ENCODE assay signal across 8 mouse cellular contexts in the genomic region with DNA sequence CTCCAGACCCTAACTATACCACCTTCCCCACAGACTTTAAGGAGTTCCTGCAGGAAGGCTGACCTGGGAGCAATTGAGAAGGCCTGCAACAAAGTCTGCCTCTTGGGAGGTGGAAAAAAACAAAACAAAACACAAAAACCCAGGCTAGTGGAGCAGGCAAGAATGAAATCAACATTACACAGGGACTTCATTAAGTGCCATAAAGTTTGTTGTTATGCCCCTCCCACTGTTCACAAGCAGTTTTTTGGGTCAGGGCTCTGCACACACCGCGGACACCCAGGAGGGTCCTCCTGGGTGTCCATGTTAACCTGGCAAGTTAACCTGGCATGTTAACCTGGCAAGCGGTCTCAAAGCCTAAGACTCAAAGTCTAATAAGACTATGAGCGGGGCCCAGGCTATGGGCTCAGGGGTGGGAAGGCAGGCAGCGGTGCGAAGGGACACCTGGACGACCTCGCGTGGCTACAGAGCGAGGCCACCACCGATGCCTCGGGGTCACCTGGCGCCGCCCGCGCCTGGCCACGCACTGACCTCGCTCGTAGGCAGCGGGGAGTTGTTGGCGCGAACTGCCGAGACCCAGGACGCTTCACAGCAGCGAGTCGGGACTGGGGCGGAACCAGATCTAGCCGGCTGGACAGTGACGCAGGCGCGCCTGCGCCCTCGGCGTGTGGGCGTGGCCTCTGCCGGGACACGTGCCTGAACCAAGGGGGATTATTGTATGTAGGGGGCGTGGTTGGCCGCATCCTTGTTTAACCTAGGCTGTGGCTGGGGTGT. TPM values are rescaled to one million over a fixed set of nuclear protein-coding genes. Genes with fewer than 3 reads are reported as not detected.
DNase-seq lines count a peak whose midpoint lies in the region; ATAC-seq and TF ChIP-seq lines count a peak whose summit lies in the region.

No protein-coding gene starts in this region.

- peak; percentile 49 for TF ChIP-seq POLR2A in CH12.LX (IDR thresholded peaks at IDR 0.05; ENCODE audit: low read depth, low read length)

- TF ChIP-seq CTCF in CH12.LX (conservative IDR thresholded peaks at IDR 0.05 in 1 of 2, IDR thresholded peaks at IDR 0.05 in 1 of 2; ENCODE audit: low read depth in 2 of 2, low read length in 2 of 2): no peak

- H3K9ac ChIP-seq in CH12.LX (ENCODE audit: insufficient read depth, low read depth): peak overlapping the region; percentile 51
- peak overlapping the region; percentile 95 for H3K9ac ChIP-seq in heart, embryonic 14.5 days (ENCODE audit: low read length)
- H3K9ac ChIP-seq in liver, embryonic 13.5 days: peak overlapping the region; percentile 93
- peak overlapping the region; percentile 84 for H3K9ac ChIP-seq in stomach, embryonic 14.5 days (replicated peaks; ENCODE audit: low read depth, low read length)

- H3K36me3 ChIP-seq in CH12.LX (replicated peaks in 1 of 2; ENCODE audit: control insufficient read depth in 1 of 2, insufficient read depth in 1 of 2, low read length in 1 of 2): peaks cover 0 to 35% of the 10 kb centered on the region in 2 experiments
- H3K36me3 ChIP-seq in heart, embryonic 14.5 days (ENCODE audit: control insufficient read depth, insufficient read depth, low read length): no peaks in the 10 kb centered on the region
- H3K36me3 ChIP-seq in liver, embryonic 13.5 days: no peaks in the 10 kb centered on the region
- H3K36me3 ChIP-seq in stomach, embryonic 14.5 days (ENCODE audit: control insufficient read depth, insufficient read depth, low read length): no peaks in the 10 kb centered on the region

- no peaks in the 10 kb centered on the region for H3K27me3 ChIP-seq in CH12.LX (replicated peaks)
- H3K27me3 ChIP-seq in heart, embryonic 14.5 days (ENCODE audit: control insufficient read depth, insufficient read depth, low read length): no peaks in the 10 kb centered on the region
- no peaks in the 10 kb centered on the region for H3K27me3 ChIP-seq in liver, embryonic 13.5 days
- no peaks in the 10 kb centered on the region for H3K27me3 ChIP-seq in stomach, embryonic 14.5 days (ENCODE audit: control insufficient read depth, insufficient read depth, low read length)

- no peak for TF ChIP-seq EP300 in CH12.LX (IDR thresholded peaks at IDR 0.05; ENCODE audit: low read length)

- in situ Hi-C loops in CH12.LX (cut with MboI; ENCODE audit: low pct_ligation_motif_present, low pct_unique_long_range_greater_than_20kb, low sequenced_read_pairs): loop anchor here (25.0 kb wide), 1 partner anchor 90 kb away; a partner anchor contains a TSS

- peak; percentile 45 for DNase-seq in CH12.LX (ENCODE audit: extremely low read depth)
- peak; percentile 84 for DNase-seq in c-Kit-negative CD71-positive TER-119-positive erythroid progenitor cells, embryonic 14.5 days (ENCODE audit: low read depth, low spot score)
- peak; percentile 83 for DNase-seq in fibroblast of lung, adult 2 months (ENCODE audit: low read depth)
- DNase-seq in kidney, postnatal 10 days: peak; percentile 97
- DNase-seq in liver, embryonic 13.5 days: peak; percentile 92
- peak; percentile 87 to 92 for DNase-seq in natural killer cell, adult 2 months (ENCODE audit: low spot score in 2 of 2)

- H3K27ac ChIP-seq in CH12.LX (ENCODE audit: insufficient read depth, low read depth): no peak overlapping the region
- H3K27ac ChIP-seq in heart, embryonic 14.5 days (replicated peaks in 1 of 2; ENCODE audit: control insufficient read depth in 1 of 2, insufficient read depth in 1 of 2, low read depth in 2 of 2, low read length in 2 of 2): peak overlapping the region; percentile 58 to 81
- H3K27ac ChIP-seq in liver, embryonic 13.5 days: peak overlapping the region; percentile 100
- H3K27ac ChIP-seq in stomach, embryonic 14.5 days (ENCODE audit: low read length): peak overlapping the region; percentile 72

- H3K4me3 ChIP-seq in CH12.LX (replicated peaks in 1 of 3; ENCODE audit: low read depth in 2 of 3, low read length in 2 of 3, poor library complexity in 1 of 3): peak overlapping the region; percentile 31 to 83 (median 41)
- H3K4me3 ChIP-seq in heart, embryonic 14.5 days (ENCODE audit: control insufficient read depth in 1 of 2, insufficient read depth in 1 of 2, low read depth in 1 of 2, low read length in 2 of 2): peak overlapping the region; percentile 58 to 75
- peak overlapping the region; percentile 72 for H3K4me3 ChIP-seq in liver, embryonic 13.5 days (replicated peaks)
- peak overlapping the region; percentile 58 for H3K4me3 ChIP-seq in stomach, embryonic 14.5 days (ENCODE audit: low read depth, low read length)

- peak overlapping the region; percentile 57 for H3K4me2 ChIP-seq in CH12.LX (ENCODE audit: insufficient read depth, low read depth, poor library complexity, severe bottlenecking)
- peak overlapping the region; percentile 96 for H3K4me2 ChIP-seq in heart, embryonic 14.5 days (ENCODE audit: low read length)
- H3K4me2 ChIP-seq in liver, embryonic 13.5 days: peak overlapping the region; percentile 93
- H3K4me2 ChIP-seq in stomach, embryonic 14.5 days (replicated peaks; ENCODE audit: low read depth, low read length): peak overlapping the region; percentile 79

- H3K9me3 ChIP-seq in CH12.LX (replicated peaks; ENCODE audit: low read length): no peaks in the 10 kb centered on the region
- H3K9me3 ChIP-seq in heart, embryonic 14.5 days (ENCODE audit: control insufficient read depth, low read length): no peaks in the 10 kb centered on the region
- no peaks in the 10 kb centered on the region for H3K9me3 ChIP-seq in liver, embryonic 13.5 days (replicated peaks)
- H3K9me3 ChIP-seq in stomach, embryonic 14.5 days (ENCODE audit: control insufficient read depth, low read depth, low read length): no peaks in the 10 kb centered on the region

- WGBS in heart, embryonic 14.5 days: 2% methylated on average over 39 of the region's 39 CpGs
- WGBS in liver, embryonic 13.5 days (ENCODE audit: insufficient replicate concordance): under 1% methylated on average over 39 of the region's 39 CpGs
- WGBS in stomach, embryonic 14.5 days: 2% methylated on average over 39 of the region's 39 CpGs

- dilution Hi-C loops in CH12.LX (cut with MboI; ENCODE audit: extremely low pct_ligation_motif_present, extremely low pct_unique_long_range_greater_than_20kb, low sequenced_read_pairs): no loop called here

- peak; percentile 93 for ATAC-seq in heart, embryonic 14.5 days (ENCODE audit: insufficient number of reproducible peaks, insufficient read depth, low FRiP score, low read depth)
- ATAC-seq in liver, embryonic 13.5 days (ENCODE audit: low read depth): peak; percentile 87
- peak; percentile 95 for ATAC-seq in stomach, embryonic 14.5 days (ENCODE audit: insufficient number of reproducible peaks, insufficient read depth, low FRiP score, low read depth)

- no peak for TF ChIP-seq RAD21 in CH12.LX (IDR thresholded peaks at IDR 0.05; ENCODE audit: low read depth, low read length)

- no peaks in the 10 kb centered on the region for H3K79me2 ChIP-seq in CH12.LX (replicated peaks; ENCODE audit: control insufficient read depth, extremely low read depth, insufficient read depth, poor library complexity, severe bottlenecking)

- H3K4me1 ChIP-seq in CH12.LX (ENCODE audit: control insufficient read depth in 1 of 2, insufficient read depth in 2 of 2): peaks cover 7 to 20% of the 10 kb centered on the region in 2 experiments
- peaks cover 27 to 30% of the 10 kb centered on the region in 2 experiments for H3K4me1 ChIP-seq in heart, embryonic 14.5 days (ENCODE audit: control insufficient read depth in 2 of 2, insufficient read depth in 2 of 2, low read length in 2 of 2)
- H3K4me1 ChIP-seq in liver, embryonic 13.5 days (replicated peaks): peaks cover 95% of the 10 kb centered on the region
- peaks cover 5% of the 10 kb centered on the region; the same call in 1 of the 2 replicates for H3K4me1 ChIP-seq in stomach, embryonic 14.5 days (ENCODE audit: control insufficient read depth, insufficient read depth, low read length)

RNA-seq across cellular contexts. Expression of a gene that starts 5.7 kb away (rescaled TPM):
- 0.08 and 0.13 TPM in 2 replicates for total RNA-seq in CH12.LX (2012; rRNA removed)
- total RNA-seq in CH12.LX (2014; rRNA removed): not detected in 2 replicates
- not detected in 2 replicates for polyA plus RNA-seq in CH12.LX (2012; ENCODE audit: insufficient read length, low read depth)
- polyA plus RNA-seq in heart, embryonic 14.5 days (2014; fragmentation: Nextera tagmentation; extraction: Ambion mirVana): 9.3 and 9.5 TPM in 2 replicates
- 18.8 and 20.2 TPM in 2 replicates for polyA plus RNA-seq in liver, embryonic 13.5 days (2015; fragmentation: Nextera tagmentation; extraction: Ambion mirVana)
- 1.3 and 1.5 TPM in 2 replicates for polyA plus RNA-seq in stomach, embryonic 14.5 days (2014; fragmentation: Nextera tagmentation; extraction: Ambion mirVana)

RNA-seq across cellular contexts. Expression of a gene that starts 19.4 kb away (rescaled TPM):
- not detected in 2 replicates for total RNA-seq in CH12.LX (2012; rRNA removed)
- total RNA-seq in CH12.LX (2014; rRNA removed): not detected in 2 replicates
- polyA plus RNA-seq in CH12.LX (2012; ENCODE audit: insufficient read length, low read depth): not detected in 2 replicates
- polyA plus RNA-seq in heart, embryonic 14.5 days (2014; fragmentation: Nextera tagmentation; extraction: Ambion mirVana): not detected in 2 replicates
- not detected in 2 replicates for polyA plus RNA-seq in liver, embryonic 13.5 days (2015; fragmentation: Nextera tagmentation; extraction: Ambion mirVana)
- polyA plus RNA-seq in stomach, embryonic 14.5 days (2014; fragmentation: Nextera tagmentation; extraction: Ambion mirVana): 6.3 and 6.8 TPM in 2 replicates

RNA-seq across cellular contexts. Expression of a gene that starts 20.6 kb away (rescaled TPM):
- total RNA-seq in CH12.LX (2012; rRNA removed) (30.1 and 38.8 TPM in 2 replicates), CH12.LX (2014; rRNA removed) (32.1 and 32.3 TPM in 2 replicates)
- polyA plus RNA-seq in CH12.LX (2012; ENCODE audit: insufficient read length, low read depth): 70.1 and 74.0 TPM in 2 replicates
- 89.4 and 91.8 TPM in 2 replicates for polyA plus RNA-seq in heart, embryonic 14.5 days (2014; fragmentation: Nextera tagmentation; extraction: Ambion mirVana)
- 68.5 and 72.3 TPM in 2 replicates for polyA plus RNA-seq in liver, embryonic 13.5 days (2015; fragmentation: Nextera tagmentation; extraction: Ambion mirVana)
- polyA plus RNA-seq in stomach, embryonic 14.5 days (2014; fragmentation: Nextera tagmentation; extraction: Ambion mirVana): 105 and 120 TPM in 2 replicates

RNA-seq across cellular contexts. Expression of a gene that starts 33.3 kb away (rescaled TPM):
- total RNA-seq in CH12.LX (2012; rRNA removed): 0.17 TPM in 1 of 2 replicates, not detected in the other
- 0.15 TPM in 1 of 2 replicates, not detected in the other for total RNA-seq in CH12.LX (2014; rRNA removed)
- polyA plus RNA-seq in CH12.LX (2012; ENCODE audit: insufficient read length, low read depth): 0.53 and 0.54 TPM in 2 replicates
- 0.32 and 0.36 TPM in 2 replicates for polyA plus RNA-seq in heart, embryonic 14.5 days (2014; fragmentation: Nextera tagmentation; extraction: Ambion mirVana)
- 0.89 and 1.1 TPM in 2 replicates for polyA plus RNA-seq in liver, embryonic 13.5 days (2015; fragmentation: Nextera tagmentation; extraction: Ambion mirVana)
- 0.48 and 1.3 TPM in 2 replicates for polyA plus RNA-seq in stomach, embryonic 14.5 days (2014; fragmentation: Nextera tagmentation; extraction: Ambion mirVana)

RNA-seq across cellular contexts. Expression of a gene that starts 46.4 kb away (rescaled TPM):
- total RNA-seq in CH12.LX (2012; rRNA removed): 73.2 and 93.9 TPM in 2 replicates
- total RNA-seq in CH12.LX (2014; rRNA removed): 53.9 and 55.3 TPM in 2 replicates
- 61.8 and 70.7 TPM in 2 replicates for polyA plus RNA-seq in CH12.LX (2012; ENCODE audit: insufficient read length, low read depth)
- polyA plus RNA-seq in heart, embryonic 14.5 days (2014; fragmentation: Nextera tagmentation; extraction: Ambion mirVana): 1.8 and 2.3 TPM in 2 replicates
- polyA plus RNA-seq in liver, embryonic 13.5 days (2015; fragmentation: Nextera tagmentation; extraction: Ambion mirVana): 2.6 and 3.3 TPM in 2 replicates
- 2.2 and 2.3 TPM in 2 replicates for polyA plus RNA-seq in stomach, embryonic 14.5 days (2014; fragmentation: Nextera tagmentation; extraction: Ambion mirVana)

Comparison
In these comparisons a context has a peak if more than half of its experiments do, and no peak if none do; other contexts are left out.
1. DNase-seq: peak in every context shown above with its lines; median percentile 97 in kidney, postnatal 10 days; 92 in liver, embryonic 13.5 days; 90 in natural killer cell, adult 2 months; 84 in c-Kit-negative CD71-positive TER-119-positive erythroid progenitor cells, embryonic 14.5 days; 83 in fibroblast of lung, adult 2 months; 45 in CH12.LX.